Mouse (Mus musculus) cerebellum, adult 18-20 months (tissue): ENCODE measurements around the gene Slitrk3.
"Not testable (repeated sequence)": the region's sequence is repeated elsewhere in the genome, so short reads cannot be mapped to it uniquely, and the experiment has no call there.

ENCODE experiments used
- DNase-seq, 2 experiments: peaks; one replicate each; pipeline ENCODE4 v3.0.0; 2021

Slitrk3 gene

GRCm38 (mm10) chr3:73057197-73057811 is at the start of gene Slitrk3:
TSS of gene Slitrk3 (minus strand) at chr3:73057803.
- peak; percentile 20 to 53 for DNase-seq

GRCm38 (mm10) chr3:73094445-73094844 is 36.8 kb upstream of the Slitrk3 start:
- not testable (repeated sequence) for DNase-seq

GRCm38 (mm10) chr3:73084620-73085019 is 27.0 kb upstream of the Slitrk3 start:
- DNase-seq, result no peak

- peak; percentile 68 to 81 for DNase-seq
Observed at GRCm38 (mm10) chr3:73065823-73066755, 8.5 kb upstream of the Slitrk3 start.

GRCm38 (mm10) chr3:73058190-73058589 is 587 bp upstream of the Slitrk3 start:
- no peak for DNase-seq

GRCm38 (mm10) chr3:73056492-73057196 is 959 bp downstream of the Slitrk3 start:
- DNase-seq, result peak; percentile 16 to 52

- no peak for DNase-seq
Observed at GRCm38 (mm10) chr3:73056044-73056438, 1.6 kb downstream of the Slitrk3 start.

- DNase-seq, result peak in 1 of 2 experiments; percentile 18
Observed at GRCm38 (mm10) chr3:73055399-73056043, 2.1 kb downstream of the Slitrk3 start.

GRCm38 (mm10) chr3:73053451-73053931 is 4.1 kb downstream of the Slitrk3 start:
- DNase-seq, result peak; percentile 36 to 55

GRCm38 (mm10) chr3:73046248-73046647 is 11.4 kb downstream of the Slitrk3 start:
- peak; percentile 56 to 60 for DNase-seq

GRCm38 (mm10) chr3:73042256-73042655 is 15.3 kb downstream of the Slitrk3 start:
- no peak for DNase-seq

- DNase-seq, result no peak
Observed at GRCm38 (mm10) chr3:73006045-73006444, 51.6 kb downstream of the Slitrk3 start.

GRCm38 (mm10) chr3:73002933-73003696 is 54.5 kb downstream of the Slitrk3 start:
- DNase-seq, result no peak

GRCm38 (mm10) chr3:72997517-72997916 is 60.1 kb downstream of the Slitrk3 start:
- no peak for DNase-seq
